Mouse (Mus musculus) bone marrow, adult 2 months (tissue): ENCODE data around the gene Rtn4ip1.

ENCODE experiments used
- CTCF ChIP-seq: fragments of 200-500 bp; IDR thresholded peaks from 2 replicates; pipeline ENCODE4 v1.5.1; 2011; ENCODE audit warnings: low read length, control low read depth; ENCODE audit not compliant: control insufficient read depth, insufficient read depth
- POLR2A ChIP-seq: fragments of 200-500 bp; IDR thresholded peaks from 2 replicates; pipeline ENCODE4 v1.6.1; 2011; ENCODE audit warnings: low read depth, mild to moderate bottlenecking, control low read depth, low read length, borderline replicate concordance; ENCODE audit not compliant: control insufficient read depth

- TF ChIP-seq POLR2A (no peak), CTCF (no peak)
Observed at GRCm38 (mm10) chr10:43964943-43965342, 63.3 kb downstream of the Rtn4ip1 start.
